Mouse (Mus musculus): ENCODE measurements around the gene Cdca5.

- TF ChIP-seq CTCF (IDR thresholded peaks at IDR 0.05; ENCODE audit: low read depth, low read length), result no peak
- TF ChIP-seq GATA1 (IDR thresholded peaks at IDR 0.05; ENCODE audit: borderline replicate concordance, low read length), result no peak
- TF ChIP-seq TAL1 (conservative IDR thresholded peaks at IDR 0.05; ENCODE audit: low read depth, low read length), result no peak
- no peak for TF ChIP-seq GATA2 (IDR thresholded peaks at IDR 0.05; ENCODE audit: borderline replicate concordance, low read depth, low read length)
Measured at GRCm38 (mm10) chr19:6070571-6071250, 14.1 kb upstream of the Cdca5 start.
